Mouse (Mus musculus) hindbrain, embryonic 16.5 days (tissue): ENCODE results near the gene Tcf15. TPM values are rescaled to one million over a fixed set of nuclear protein-coding genes. Genes with fewer than 3 reads are reported as not detected.

Experiments used
- ATAC-seq: fragments of 200-750 bp; cut with Nextera tagmentation; 2 replicates; pipeline ENCODE4 v1.8.0; 2017; ENCODE audit warnings: moderate TSS enrichment, moderate library complexity
- H3K27ac ChIP-seq: fragments of 300-500 bp; sonication (generic); 2 replicates; pipeline ENCODE4 v1.5.1; 2014; ENCODE audit warnings: low read depth, mild to moderate bottlenecking, control low read depth, low read length, moderate library complexity
- H3K27me3 ChIP-seq: fragments of 300-500 bp; sonication (generic); replicated peaks from 2 replicates; pipeline ENCODE4 v1.6.1; 2014; ENCODE audit warnings: low read length; ENCODE audit not compliant: control insufficient read depth, insufficient read depth
- H3K36me3 ChIP-seq: fragments of 300-500 bp; sonication (generic); 2 replicates; pipeline ENCODE4 v1.6.1; 2014; ENCODE audit warnings: mild to moderate bottlenecking, low read length, moderate library complexity, mixed read lengths; ENCODE audit not compliant: control insufficient read depth, insufficient read depth
- H3K4me1 ChIP-seq: fragments of 300-500 bp; sonication (generic); 2 replicates; pipeline ENCODE4 v1.6.1; 2014; ENCODE audit warnings: low read depth, low read length; ENCODE audit not compliant: control insufficient read depth, insufficient read depth
- H3K4me2 ChIP-seq: fragments of 300-500 bp; sonication (generic); 2 replicates; pipeline ENCODE4 v1.6.1; 2014; ENCODE audit warnings: mild to moderate bottlenecking, low read length, control low read depth, moderate library complexity
- H3K4me3 ChIP-seq: fragments of 300-500 bp; sonication (generic); 2 replicates; pipeline ENCODE4 v1.5.1; 2014; ENCODE audit warnings: mild to moderate bottlenecking, low read length, control low read depth, moderate library complexity
- H3K9ac ChIP-seq: fragments of 300-500 bp; sonication (generic); 2 replicates; pipeline ENCODE4 v1.6.1; 2014; ENCODE audit warnings: low read depth, mild to moderate bottlenecking, control low read depth, low read length, moderate library complexity
- H3K9me3 ChIP-seq: fragments of 300-500 bp; sonication (generic); 2 replicates; pipeline ENCODE4 v1.6.1; 2014; ENCODE audit warnings: mild to moderate bottlenecking, low read length, moderate library complexity; ENCODE audit not compliant: control insufficient read depth
- WGBS: fragments of 180-500 bp; shearing (Covaris S2); extraction: QIAGEN DNeasy Blood & Tissue Kit; methylation state at CpG from one replicate; pipeline ENCODE4 v1.1.7; 2014; 5-methylcytosine and 5-hydroxymethylcytosine counted together
- polyA plus RNA-seq: library from polyadenylated mRNA; unstranded; fragments of >200 nt; fragmentation: Nextera tagmentation; extraction: Ambion mirVana; gene quantifications from 2 replicates; pipeline ENCODE4 v1.2.1, GENCODE M21; 2015

The Tcf15 gene
- polyA plus RNA-seq, 1 experiment from 2014 or later: 1.3 TPM

DNA sequence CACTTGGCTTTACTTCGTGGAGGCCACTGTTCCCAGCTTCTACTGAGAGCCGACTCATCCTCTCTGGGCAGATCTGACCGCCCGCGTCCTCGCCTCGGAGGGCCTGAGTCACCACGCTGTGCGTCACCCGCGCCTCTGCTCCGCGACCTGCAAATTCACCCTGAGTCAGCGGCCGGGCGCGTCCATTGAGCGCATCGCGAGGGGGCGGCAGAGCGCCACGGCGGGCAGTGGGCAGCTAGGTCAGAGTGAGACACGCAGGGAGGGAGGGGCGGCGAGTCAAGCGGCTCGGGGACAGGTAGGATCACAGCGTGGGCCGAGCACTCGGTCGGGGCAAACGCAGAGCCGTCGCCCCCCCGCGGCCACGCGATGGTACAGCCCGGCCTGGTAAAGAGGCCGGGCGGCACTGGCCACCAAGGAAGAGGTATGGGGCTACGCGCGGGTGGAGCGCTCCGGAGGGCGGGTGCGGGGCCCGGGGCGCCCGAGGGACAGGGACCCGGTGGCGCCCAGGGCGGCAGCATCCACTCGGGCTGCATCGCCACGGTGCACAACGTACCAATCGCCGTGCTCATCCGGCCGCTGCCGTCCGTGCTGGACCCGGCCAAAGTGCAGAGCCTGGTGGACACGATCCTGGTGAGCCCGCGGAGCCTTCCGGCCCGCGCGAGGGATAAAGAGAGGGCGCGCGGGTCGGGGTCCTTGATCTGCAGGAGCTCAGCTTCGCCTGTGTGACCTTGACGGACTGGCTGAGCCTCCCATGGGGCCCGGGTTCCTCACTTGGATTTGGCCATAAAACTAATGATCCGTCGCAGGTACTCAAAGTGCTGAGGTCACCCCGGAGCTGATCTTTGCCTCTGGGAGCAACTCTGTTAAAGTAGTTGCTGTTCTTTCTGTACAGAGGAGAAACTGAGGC is 37.8 kb upstream of the Tcf15 start, which contains the start of gene Srxn1:
TSS of gene Srxn1 (plus strand) at position 199 of the 907 bp plus-strand sequence.
- peak within 1 kb of the TSS; percentile 92 for H3K4me2 ChIP-seq
- peaks cover 2% of the 10 kb centered on the region; the same call in 1 of the 2 replicates for H3K9me3 ChIP-seq
- H3K4me3 ChIP-seq: peak within 1 kb of the TSS; percentile 71
- peak within 1 kb of the TSS; percentile 68; the same call in 1 of the 2 replicates for H3K27ac ChIP-seq
- 2% methylated on average over 73 of the region's 84 CpGs for WGBS
- H3K36me3 ChIP-seq: no peaks in the 10 kb centered on the region; the same call in 1 of the 2 replicates
- H3K4me1 ChIP-seq: peaks cover 18% of the 10 kb centered on the region
- H3K9ac ChIP-seq: peak within 1 kb of the TSS; percentile 87
- H3K27me3 ChIP-seq: no peaks in the 10 kb centered on the region
- peak; percentile 86 for ATAC-seq

DNA sequence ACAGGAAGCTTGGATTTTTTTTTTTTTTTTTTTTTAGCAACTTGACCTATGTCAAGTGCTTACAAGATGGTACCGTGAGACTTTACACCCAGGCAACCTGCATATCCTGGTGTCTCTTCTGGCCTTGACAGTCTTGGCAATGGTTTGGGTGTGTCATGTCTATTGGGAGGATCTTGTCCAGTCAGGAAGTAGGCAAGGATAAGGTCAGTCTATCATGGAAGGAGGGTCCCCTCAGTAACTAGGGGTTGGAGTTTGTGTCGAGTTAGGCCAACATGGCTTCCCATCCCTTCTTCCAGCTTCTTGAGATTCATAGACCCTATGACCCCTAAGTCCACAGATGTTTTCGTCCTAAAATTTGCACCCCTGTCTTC is 37.2 kb upstream of the Tcf15 start:
- Histone ChIP-seq H3K36me3 (no peaks in the 10 kb centered on the region; the same call in 1 of the 2 replicates), H3K27ac (no peak overlapping the region), H3K27me3 (no peaks in the 10 kb centered on the region), H3K4me1 (peaks cover 18% of the 10 kb centered on the region), H3K9me3 (peaks cover 2% of the 10 kb centered on the region; the same call in 1 of the 2 replicates), H3K9ac (no peak overlapping the region; the same call in 1 of the 2 replicates), H3K4me3 (peak overlapping the region; percentile 71), H3K4me2 (peak overlapping the region; percentile 92)
- ATAC-seq: no peak
- WGBS: 90% methylated on average over 3 of the region's 3 CpGs

DNA sequence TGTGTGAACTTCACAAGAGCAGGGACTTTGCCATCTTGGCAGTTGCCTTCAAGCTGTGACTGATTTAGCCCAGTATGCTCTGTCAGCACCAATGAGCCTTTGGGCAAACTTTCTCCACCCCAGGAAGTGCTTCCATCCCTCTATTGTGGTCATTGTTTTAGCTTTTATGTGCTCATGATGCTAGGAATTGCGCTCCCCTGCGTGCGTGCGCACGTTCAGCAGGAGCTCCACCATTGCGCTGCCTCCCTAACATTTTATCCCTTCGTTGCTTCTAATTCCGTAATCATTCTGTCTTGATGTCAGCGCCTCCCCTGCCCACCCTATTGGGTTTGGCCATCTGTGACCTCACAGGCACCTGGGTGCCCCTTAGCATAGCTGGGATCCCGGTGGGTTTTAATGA is 36.8 kb upstream of the Tcf15 start:
- Histone ChIP-seq H3K4me2 (peak overlapping the region; percentile 92), H3K27ac (no peak overlapping the region), H3K9me3 (peaks cover 2% of the 10 kb centered on the region; the same call in 1 of the 2 replicates), H3K36me3 (no peaks in the 10 kb centered on the region; the same call in 1 of the 2 replicates), H3K4me3 (no peak overlapping the region; the same call in 1 of the 2 replicates), H3K9ac (no peak overlapping the region), H3K27me3 (no peaks in the 10 kb centered on the region), H3K4me1 (peaks cover 18% of the 10 kb centered on the region)
- WGBS: 93% methylated on average over 10 of the region's 10 CpGs
- ATAC-seq: no peak

DNA sequence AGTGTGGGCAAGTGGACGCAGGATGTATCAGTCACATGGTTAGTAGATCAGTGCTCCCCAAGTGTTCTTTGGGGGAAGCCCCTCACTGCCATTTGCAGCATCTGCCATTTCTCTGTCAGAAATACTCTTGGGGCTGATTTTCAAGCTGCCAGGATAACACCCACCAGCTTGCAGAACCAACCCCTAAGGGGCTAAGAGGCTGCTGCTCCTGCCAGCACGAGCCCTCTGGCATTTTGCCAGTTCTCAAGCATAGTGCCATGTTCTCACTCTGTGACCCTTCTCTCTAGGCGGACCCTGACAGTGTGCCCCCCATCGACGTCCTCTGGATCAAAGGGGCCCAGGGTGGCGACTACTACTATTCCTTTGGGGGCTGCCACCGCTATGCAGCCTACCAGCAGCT is 34.7 kb upstream of the Tcf15 start:
- no peak overlapping the region for H3K4me2 ChIP-seq
- no peak for ATAC-seq
- H3K4me3 ChIP-seq: no peak overlapping the region
- no peaks in the 10 kb centered on the region for H3K27me3 ChIP-seq
- H3K27ac ChIP-seq: no peak overlapping the region
- H3K4me1 ChIP-seq: peaks cover 15% of the 10 kb centered on the region
- H3K36me3 ChIP-seq: no peaks in the 10 kb centered on the region; the same call in 1 of the 2 replicates
- WGBS: 53% methylated on average over 7 of the region's 7 CpGs
- no peak overlapping the region for H3K9ac ChIP-seq
- peaks cover 2% of the 10 kb centered on the region; the same call in 1 of the 2 replicates for H3K9me3 ChIP-seq

DNA sequence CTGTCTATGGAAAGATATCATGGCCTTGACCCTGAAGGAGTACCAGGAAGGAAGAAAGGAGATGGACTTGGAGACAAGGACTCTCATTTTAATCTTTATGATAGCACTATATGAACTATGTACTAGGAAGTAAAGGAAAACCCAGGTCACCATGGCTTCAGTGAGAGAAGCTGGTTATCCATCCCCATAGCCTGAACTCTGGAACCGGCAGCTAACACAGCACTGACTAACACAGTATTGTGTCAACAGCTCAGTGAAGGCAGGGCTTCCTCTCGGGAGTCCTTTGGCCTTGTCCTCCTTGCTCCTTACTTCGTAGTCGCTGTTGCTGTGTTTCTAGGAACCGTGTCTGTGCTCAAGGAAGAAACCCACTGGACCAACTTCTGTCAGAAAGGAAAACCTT is 34.0 kb upstream of the Tcf15 start:
- WGBS: 89% methylated on average over 5 of the region's 5 CpGs
- peaks cover 16% of the 10 kb centered on the region for H3K4me1 ChIP-seq
- no peak for ATAC-seq
- H3K9me3 ChIP-seq: peaks cover 2% of the 10 kb centered on the region; the same call in 1 of the 2 replicates
- H3K4me2 ChIP-seq: no peak overlapping the region
- no peaks in the 10 kb centered on the region for H3K27me3 ChIP-seq
- H3K4me3 ChIP-seq: no peak overlapping the region
- H3K9ac ChIP-seq: no peak overlapping the region
- no peaks in the 10 kb centered on the region; the same call in 1 of the 2 replicates for H3K36me3 ChIP-seq
- no peak overlapping the region for H3K27ac ChIP-seq

DNA sequence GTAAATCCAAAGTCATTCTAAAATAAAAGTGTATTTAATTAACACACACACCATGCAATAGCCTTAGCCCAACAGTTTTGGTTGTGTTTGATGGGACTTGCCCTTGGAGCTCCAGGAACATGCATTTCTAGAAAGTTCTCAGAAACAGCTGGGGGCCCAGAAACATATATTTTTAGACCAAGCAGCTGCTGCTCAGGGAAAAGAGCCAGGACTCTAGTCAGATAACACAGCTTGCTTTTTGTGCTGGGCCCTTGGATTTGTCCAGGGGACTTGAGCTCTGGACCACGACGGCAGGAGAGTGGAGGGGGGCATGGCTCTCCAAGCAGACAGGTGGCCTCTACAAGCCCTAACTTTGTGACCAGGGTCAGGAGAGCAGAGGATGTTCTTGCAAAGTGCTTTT is 32.0 kb upstream of the Tcf15 start:
- H3K27ac ChIP-seq: no peak overlapping the region
- WGBS: 54% methylated on average over 2 of the region's 2 CpGs
- no peaks in the 10 kb centered on the region for H3K27me3 ChIP-seq
- peaks cover 13% of the 10 kb centered on the region for H3K4me1 ChIP-seq
- H3K36me3 ChIP-seq: no peaks in the 10 kb centered on the region; the same call in 1 of the 2 replicates
- H3K9me3 ChIP-seq: peaks cover 2% of the 10 kb centered on the region; the same call in 1 of the 2 replicates
- H3K9ac ChIP-seq: no peak overlapping the region
- H3K4me3 ChIP-seq: no peak overlapping the region
- ATAC-seq: no peak
- H3K4me2 ChIP-seq: no peak overlapping the region

DNA sequence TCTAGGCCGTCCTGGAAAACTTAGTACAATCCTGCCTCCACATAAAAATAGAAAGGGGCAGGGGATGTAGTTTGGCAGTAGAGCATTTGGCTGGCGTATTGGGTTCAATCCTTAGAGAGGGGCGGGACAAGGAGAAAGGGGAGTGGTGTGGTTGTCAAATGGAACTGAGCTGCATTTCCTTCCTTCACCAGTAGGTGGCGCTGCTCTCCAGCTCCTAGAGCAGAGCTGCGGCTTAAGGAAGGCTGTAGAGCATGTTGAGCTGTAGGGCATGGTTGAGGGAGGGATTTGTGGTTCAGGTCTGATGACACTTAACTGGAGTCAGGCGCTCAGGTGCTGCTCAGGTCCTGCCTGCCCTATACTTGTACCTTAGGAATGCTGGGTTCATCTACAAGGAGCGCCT is 31.4 kb upstream of the Tcf15 start:
- H3K4me3 ChIP-seq: no peak overlapping the region
- peaks cover 8% of the 10 kb centered on the region for H3K4me1 ChIP-seq
- H3K27ac ChIP-seq: no peak overlapping the region
- H3K9me3 ChIP-seq: peaks cover 2% of the 10 kb centered on the region; the same call in 1 of the 2 replicates
- no peak overlapping the region for H3K4me2 ChIP-seq
- ATAC-seq: peak; percentile 82
- no peaks in the 10 kb centered on the region; the same call in 1 of the 2 replicates for H3K36me3 ChIP-seq
- H3K27me3 ChIP-seq: no peaks in the 10 kb centered on the region
- H3K9ac ChIP-seq: no peak overlapping the region
- WGBS: 8% methylated on average over 7 of the region's 7 CpGs

DNA sequence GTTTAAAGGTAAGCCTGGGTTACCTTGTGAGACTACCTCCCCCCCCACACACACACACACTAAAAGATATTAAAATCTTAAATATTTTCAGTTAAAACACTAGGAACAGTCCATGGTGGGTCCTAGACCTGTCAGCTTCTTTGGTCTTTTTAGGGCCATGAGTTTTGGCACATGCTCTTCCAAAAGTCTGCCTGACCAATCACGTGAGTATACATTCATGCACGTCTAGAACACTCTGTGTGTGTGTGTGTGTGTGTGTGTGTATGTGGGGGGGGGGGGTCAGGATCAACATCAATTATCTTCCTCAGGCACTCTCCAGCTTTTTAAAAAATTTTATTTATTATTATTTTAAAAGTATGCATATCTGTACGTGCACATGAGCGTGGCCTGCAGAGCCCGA is 30.9 kb upstream of the Tcf15 start:
- ATAC-seq: no peak
- 83% methylated on average over 5 of the region's 5 CpGs for WGBS
- Histone ChIP-seq H3K27me3 (no peaks in the 10 kb centered on the region), H3K36me3 (no peaks in the 10 kb centered on the region; the same call in 1 of the 2 replicates), H3K9me3 (peaks cover 1% of the 10 kb centered on the region; the same call in 1 of the 2 replicates), H3K4me3 (no peak overlapping the region), H3K27ac (no peak overlapping the region), H3K4me2 (no peak overlapping the region), H3K9ac (no peak overlapping the region), H3K4me1 (peaks cover 8% of the 10 kb centered on the region)

DNA sequence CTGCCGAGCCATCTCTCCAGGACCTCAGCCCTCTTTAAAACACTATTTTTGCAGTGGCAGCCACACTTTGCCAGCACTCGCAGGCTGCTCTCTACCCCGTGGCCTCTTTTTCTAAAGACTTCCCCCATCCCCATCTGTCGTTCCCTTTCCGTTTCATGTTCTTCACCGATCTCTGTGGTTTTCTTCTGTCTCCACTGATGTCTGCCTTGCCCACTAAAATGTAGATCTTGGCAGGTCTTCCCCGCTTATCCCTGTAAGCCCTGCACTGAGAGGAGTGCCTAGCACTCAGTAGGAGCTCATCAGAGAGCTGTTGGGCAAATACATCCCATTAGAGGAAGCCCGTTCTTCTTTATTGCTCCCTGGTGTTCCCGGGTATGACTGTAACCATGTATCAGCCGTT is 30.4 kb upstream of the Tcf15 start:
- H3K9me3 ChIP-seq: no peaks in the 10 kb centered on the region
- 50% methylated on average over 10 of the region's 10 CpGs for WGBS
- ATAC-seq: no peak
- peaks cover 8% of the 10 kb centered on the region for H3K4me1 ChIP-seq
- H3K27me3 ChIP-seq: no peaks in the 10 kb centered on the region
- no peaks in the 10 kb centered on the region for H3K36me3 ChIP-seq
- no peak overlapping the region for H3K4me2 ChIP-seq
- H3K27ac ChIP-seq: no peak overlapping the region
- no peak overlapping the region for H3K4me3 ChIP-seq
- H3K9ac ChIP-seq: no peak overlapping the region
